Mouse (Mus musculus): Measurements from ENCODE around the gene D5Ertd579e. TPM values are rescaled to one million over a fixed set of nuclear protein-coding genes. Genes with fewer than 3 reads are reported as not detected.

Gene D5Ertd579e
- polyA plus RNA-seq, 1 experiment from 2014 or later: 33.2 TPM

DNA sequence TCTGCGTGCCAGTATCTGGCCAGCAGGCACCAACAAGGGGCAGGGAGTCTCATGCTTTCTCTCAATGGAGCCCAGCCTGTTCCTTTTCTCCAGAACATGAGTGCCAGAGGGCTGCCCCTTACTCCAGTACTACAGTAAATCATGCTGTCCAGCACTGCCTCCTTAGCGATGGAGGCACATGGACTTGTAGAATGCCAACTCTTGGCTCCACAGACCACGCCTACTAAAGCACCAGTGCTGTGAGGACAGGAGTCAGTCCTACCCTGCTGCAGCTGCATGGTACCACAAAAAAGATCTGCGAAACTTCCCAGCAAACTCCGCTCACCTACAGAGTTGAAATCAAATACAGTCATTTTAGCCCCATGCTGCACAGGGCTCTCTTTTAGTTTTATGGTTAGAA, 72.2 kb downstream of the D5Ertd579e start:
- ATAC-seq (ENCODE audit: insufficient number of reproducible peaks, insufficient read depth, low FRiP score, low read depth): no peak
- no peak overlapping the region for H3K4me3 ChIP-seq (ENCODE audit: control insufficient read depth in 1 of 2, insufficient read depth in 1 of 2, low read depth in 1 of 2, low read length in 2 of 2)
- peaks cover 8 to 45% of the 10 kb centered on the region in 2 experiments for H3K4me1 ChIP-seq (ENCODE audit: control insufficient read depth in 2 of 2, insufficient read depth in 2 of 2, low read length in 2 of 2)
- 90% methylated on average over 5 of the region's 5 CpGs for WGBS
- no peak overlapping the region for H3K27ac ChIP-seq (replicated peaks in 1 of 2; ENCODE audit: control insufficient read depth in 1 of 2, insufficient read depth in 1 of 2, low read depth in 2 of 2, low read length in 2 of 2)
- H3K27me3 ChIP-seq (ENCODE audit: control insufficient read depth, insufficient read depth, low read length): no peaks in the 10 kb centered on the region
- H3K9ac ChIP-seq (ENCODE audit: low read length): no peak overlapping the region
- H3K9me3 ChIP-seq (ENCODE audit: control insufficient read depth, low read length): no peaks in the 10 kb centered on the region
- no peak overlapping the region for H3K4me2 ChIP-seq (ENCODE audit: low read length)
- H3K36me3 ChIP-seq (ENCODE audit: control insufficient read depth, insufficient read depth, low read length): peaks cover 15% of the 10 kb centered on the region

DNA sequence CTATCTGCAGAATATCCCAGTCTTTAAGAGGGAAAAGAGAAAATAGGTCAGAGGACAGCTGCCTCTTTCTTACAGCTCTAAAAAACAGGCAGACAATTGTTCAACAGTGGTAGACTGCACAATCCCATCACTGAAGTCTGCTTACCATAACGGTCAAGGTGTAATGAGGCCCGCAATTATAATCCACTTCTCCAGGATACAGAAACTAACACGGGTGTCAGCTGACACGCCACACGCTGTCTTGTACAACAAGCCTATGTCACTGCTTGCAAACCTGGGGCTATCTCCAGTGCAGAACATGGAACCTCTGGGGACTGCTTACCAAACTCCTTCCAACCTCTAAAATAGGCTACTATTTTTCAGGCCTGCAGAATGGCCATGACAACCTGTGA, 74.8 kb downstream of the D5Ertd579e start:
- no peak for ATAC-seq (ENCODE audit: insufficient number of reproducible peaks, insufficient read depth, low FRiP score, low read depth)
- no peaks in the 10 kb centered on the region for H3K27me3 ChIP-seq (ENCODE audit: control insufficient read depth, insufficient read depth, low read length)
- peak overlapping the region; percentile 44 for H3K9ac ChIP-seq (ENCODE audit: low read length)
- 32% methylated on average over 5 of the region's 5 CpGs for WGBS
- H3K4me3 ChIP-seq (ENCODE audit: control insufficient read depth in 1 of 2, insufficient read depth in 1 of 2, low read depth in 1 of 2, low read length in 2 of 2): peak overlapping the region; percentile 10 to 12; a peak in 3 of 4 replicates
- peak overlapping the region; percentile 59 for H3K4me2 ChIP-seq (ENCODE audit: low read length)
- peaks cover 29% of the 10 kb centered on the region for H3K36me3 ChIP-seq (ENCODE audit: control insufficient read depth, insufficient read depth, low read length)
- H3K4me1 ChIP-seq (ENCODE audit: control insufficient read depth in 2 of 2, insufficient read depth in 2 of 2, low read length in 2 of 2): peaks cover 8 to 45% of the 10 kb centered on the region in 2 experiments
- peak overlapping the region; percentile 89 to 93 for H3K27ac ChIP-seq (replicated peaks in 1 of 2; ENCODE audit: control insufficient read depth in 1 of 2, insufficient read depth in 1 of 2, low read depth in 2 of 2, low read length in 2 of 2)
- H3K9me3 ChIP-seq (ENCODE audit: control insufficient read depth, low read length): no peaks in the 10 kb centered on the region

DNA sequence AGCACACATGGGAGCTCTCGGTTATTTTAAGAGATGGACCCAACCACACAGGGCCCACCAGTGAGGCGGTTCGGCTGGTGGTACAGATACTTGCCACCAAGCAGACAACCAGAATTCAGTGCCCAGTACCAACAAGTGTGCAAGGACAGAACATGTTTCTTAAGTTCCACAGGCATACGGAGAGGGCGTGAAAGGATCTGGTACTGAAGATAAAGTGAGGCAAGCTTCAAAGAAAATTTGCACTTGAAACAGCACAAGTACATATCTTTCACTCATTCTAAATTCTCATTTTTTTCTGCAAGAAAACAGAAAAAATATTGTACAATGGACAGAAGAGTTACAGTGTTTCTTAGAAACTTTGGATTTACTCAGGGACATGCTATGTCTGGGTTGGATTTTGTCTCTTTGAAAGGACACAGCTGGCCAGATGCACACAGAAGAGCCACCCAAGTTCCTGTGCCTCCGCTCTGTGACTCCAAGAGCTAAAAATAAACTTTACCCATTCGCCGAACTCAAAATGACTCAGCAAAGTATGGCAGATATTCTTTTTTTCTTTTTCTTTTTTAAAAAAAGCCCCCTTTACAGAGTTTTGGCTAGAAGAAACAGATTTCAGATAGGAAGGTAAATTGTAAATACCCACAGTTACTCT, 75.3 kb downstream of the D5Ertd579e start:
- Histone ChIP-seq H3K36me3 (ENCODE audit: control insufficient read depth, insufficient read depth, low read length) (peaks cover 34% of the 10 kb centered on the region), H3K27me3 (ENCODE audit: control insufficient read depth, insufficient read depth, low read length) (no peaks in the 10 kb centered on the region), H3K9me3 (ENCODE audit: control insufficient read depth, low read length) (no peaks in the 10 kb centered on the region), H3K4me1 (ENCODE audit: control insufficient read depth in 2 of 2, insufficient read depth in 2 of 2, low read length in 2 of 2) (peaks cover 8 to 45% of the 10 kb centered on the region in 2 experiments), H3K27ac (replicated peaks in 1 of 2; ENCODE audit: control insufficient read depth in 1 of 2, insufficient read depth in 1 of 2, low read depth in 2 of 2, low read length in 2 of 2) (peak overlapping the region; percentile 89 to 93), H3K4me3 (ENCODE audit: control insufficient read depth in 1 of 2, insufficient read depth in 1 of 2, low read depth in 1 of 2, low read length in 2 of 2) (peak overlapping the region in 1 of 2 experiments; percentile 12; a peak in 1 of 4 replicates), H3K9ac (ENCODE audit: low read length) (peak overlapping the region; percentile 47; the same call in 1 of the 2 replicates), H3K4me2 (ENCODE audit: low read length) (peak overlapping the region; percentile 59)
- WGBS: 24% methylated on average over 8 of the region's 8 CpGs
- no peak for ATAC-seq (ENCODE audit: insufficient number of reproducible peaks, insufficient read depth, low FRiP score, low read depth)

DNA sequence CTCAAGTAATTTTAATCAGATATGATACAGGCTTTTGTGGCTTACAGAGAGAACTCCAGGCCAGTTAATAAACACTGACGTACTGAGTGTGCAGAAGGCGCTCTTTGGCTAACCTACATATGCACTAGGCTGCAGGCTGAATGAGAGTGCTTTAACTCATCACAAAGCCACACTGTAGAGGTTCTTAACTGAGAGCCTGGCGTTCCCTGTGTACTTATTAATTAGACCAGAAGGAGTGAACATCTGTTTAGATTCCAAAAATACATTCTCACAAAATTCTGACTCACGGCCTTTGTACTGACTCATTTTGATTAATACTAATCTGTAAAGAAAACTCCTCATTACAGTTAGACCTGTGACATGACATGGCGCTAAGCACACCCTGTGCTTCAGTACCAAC, 76.9 kb downstream of the D5Ertd579e start:
- Histone ChIP-seq H3K27ac (replicated peaks in 1 of 2; ENCODE audit: control insufficient read depth in 1 of 2, insufficient read depth in 1 of 2, low read depth in 2 of 2, low read length in 2 of 2) (no peak overlapping the region), H3K4me2 (ENCODE audit: low read length) (no peak overlapping the region), H3K9me3 (ENCODE audit: control insufficient read depth, low read length) (no peaks in the 10 kb centered on the region), H3K9ac (ENCODE audit: low read length) (no peak overlapping the region), H3K4me1 (ENCODE audit: control insufficient read depth in 2 of 2, insufficient read depth in 2 of 2, low read length in 2 of 2) (peaks cover 8 to 40% of the 10 kb centered on the region in 2 experiments), H3K27me3 (ENCODE audit: control insufficient read depth, insufficient read depth, low read length) (no peaks in the 10 kb centered on the region), H3K4me3 (ENCODE audit: control insufficient read depth in 1 of 2, insufficient read depth in 1 of 2, low read depth in 1 of 2, low read length in 2 of 2) (no peak overlapping the region), H3K36me3 (ENCODE audit: control insufficient read depth, insufficient read depth, low read length) (peaks cover 51% of the 10 kb centered on the region)
- 87% methylated on average over 5 of the region's 5 CpGs for WGBS
- no peak for ATAC-seq (ENCODE audit: insufficient number of reproducible peaks, insufficient read depth, low FRiP score, low read depth)

DNA sequence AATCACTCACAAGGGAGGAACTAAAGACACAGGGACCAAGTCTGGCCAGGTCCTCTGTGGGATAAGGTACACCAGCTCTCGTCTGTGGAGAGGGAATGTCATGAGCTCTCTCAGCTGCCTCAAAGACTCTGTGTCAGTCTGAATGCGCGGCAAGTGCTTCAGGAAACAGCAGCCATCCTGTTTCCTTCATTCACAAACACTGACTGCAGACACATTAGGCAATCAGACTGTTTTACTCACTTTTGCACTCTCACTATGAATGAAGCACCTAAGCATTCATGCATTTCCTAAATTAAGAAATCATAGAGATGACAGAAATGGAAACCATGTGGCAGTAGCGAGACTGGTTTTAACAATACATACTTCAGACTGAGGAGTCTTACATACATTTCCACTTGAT, 77.5 kb downstream of the D5Ertd579e start:
- 58% methylated on average over 4 of the region's 4 CpGs for WGBS
- H3K27me3 ChIP-seq (ENCODE audit: control insufficient read depth, insufficient read depth, low read length): no peaks in the 10 kb centered on the region
- H3K4me1 ChIP-seq (ENCODE audit: control insufficient read depth in 2 of 2, insufficient read depth in 2 of 2, low read length in 2 of 2): peaks cover 8 to 40% of the 10 kb centered on the region in 2 experiments
- no peak for ATAC-seq (ENCODE audit: insufficient number of reproducible peaks, insufficient read depth, low FRiP score, low read depth)
- H3K9ac ChIP-seq (ENCODE audit: low read length): no peak overlapping the region
- no peak overlapping the region for H3K4me3 ChIP-seq (ENCODE audit: control insufficient read depth in 1 of 2, insufficient read depth in 1 of 2, low read depth in 1 of 2, low read length in 2 of 2)
- H3K9me3 ChIP-seq (ENCODE audit: control insufficient read depth, low read length): no peaks in the 10 kb centered on the region
- peaks cover 56% of the 10 kb centered on the region for H3K36me3 ChIP-seq (ENCODE audit: control insufficient read depth, insufficient read depth, low read length)
- H3K4me2 ChIP-seq (ENCODE audit: low read length): no peak overlapping the region
- H3K27ac ChIP-seq (replicated peaks in 1 of 2; ENCODE audit: control insufficient read depth in 1 of 2, insufficient read depth in 1 of 2, low read depth in 2 of 2, low read length in 2 of 2): no peak overlapping the region

DNA sequence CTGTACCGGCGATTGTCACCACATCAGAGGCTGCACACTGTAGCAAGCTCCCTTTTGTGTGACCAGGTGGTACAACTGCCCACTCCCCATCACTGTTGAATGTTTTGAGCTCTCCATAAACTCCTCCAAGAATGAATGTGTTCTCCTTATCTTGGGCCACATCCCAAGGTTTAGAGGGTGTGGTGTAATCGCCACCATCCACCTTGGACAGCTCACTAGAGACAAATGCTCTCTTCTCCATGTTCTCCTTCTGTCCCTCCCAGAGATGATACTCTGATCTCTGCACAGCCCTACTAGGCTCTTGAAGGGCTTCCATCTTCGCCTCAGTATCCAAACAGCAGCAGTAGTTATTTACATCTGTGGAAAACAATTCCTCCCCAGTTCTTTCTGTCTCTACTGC, 81.7 kb downstream of the D5Ertd579e start:
- H3K4me3 ChIP-seq (ENCODE audit: control insufficient read depth in 1 of 2, insufficient read depth in 1 of 2, low read depth in 1 of 2, low read length in 2 of 2): no peak overlapping the region
- no peak for ATAC-seq (ENCODE audit: insufficient number of reproducible peaks, insufficient read depth, low FRiP score, low read depth)
- H3K4me1 ChIP-seq (ENCODE audit: control insufficient read depth in 2 of 2, insufficient read depth in 2 of 2, low read length in 2 of 2): peaks cover 0 to 4% of the 10 kb centered on the region in 2 experiments; a peak in 2 of 4 replicates

DNA sequence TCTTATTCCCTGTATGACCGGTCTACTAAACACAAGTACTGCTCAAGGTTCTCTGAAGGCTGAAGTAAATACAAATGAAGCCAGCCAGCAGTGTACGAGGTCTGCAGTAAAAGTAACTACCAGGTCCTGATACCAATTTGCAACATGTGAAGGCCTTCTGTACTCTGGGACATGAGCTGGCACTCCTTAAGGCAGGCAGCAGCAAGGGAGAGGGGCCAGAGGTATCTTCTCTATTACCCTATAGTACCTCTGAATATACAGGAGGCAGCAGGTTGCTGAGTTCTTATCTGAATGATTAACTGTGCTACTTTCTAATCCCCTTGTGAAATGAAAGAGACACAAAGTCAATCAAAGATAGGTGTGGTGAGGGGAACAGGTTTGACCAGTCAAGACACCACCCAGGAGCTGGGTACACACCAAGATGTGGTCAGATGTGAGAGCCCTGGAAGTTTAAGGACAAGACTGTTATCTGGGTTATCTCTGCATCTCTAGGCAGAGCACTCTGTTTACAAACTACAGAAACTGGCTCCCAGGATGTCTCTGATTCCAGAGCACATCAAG, 86.8 kb downstream of the D5Ertd579e start:
- 86% methylated on average over 2 of the region's 2 CpGs for WGBS
- Histone ChIP-seq H3K4me3 (ENCODE audit: control insufficient read depth in 1 of 2, insufficient read depth in 1 of 2, low read depth in 1 of 2, low read length in 2 of 2) (no peak overlapping the region), H3K36me3 (ENCODE audit: control insufficient read depth, insufficient read depth, low read length) (peaks cover 94% of the 10 kb centered on the region), H3K9ac (ENCODE audit: low read length) (no peak overlapping the region), H3K4me2 (ENCODE audit: low read length) (no peak overlapping the region), H3K27ac (replicated peaks in 1 of 2; ENCODE audit: control insufficient read depth in 1 of 2, insufficient read depth in 1 of 2, low read depth in 2 of 2, low read length in 2 of 2) (no peak overlapping the region), H3K9me3 (ENCODE audit: control insufficient read depth, low read length) (no peaks in the 10 kb centered on the region), H3K27me3 (ENCODE audit: control insufficient read depth, insufficient read depth, low read length) (no peaks in the 10 kb centered on the region), H3K4me1 (ENCODE audit: control insufficient read depth in 2 of 2, insufficient read depth in 2 of 2, low read length in 2 of 2) (no peaks in the 10 kb centered on the region)
- ATAC-seq (ENCODE audit: insufficient number of reproducible peaks, insufficient read depth, low FRiP score, low read depth): no peak

More for the DNA sequence above, 81.7 kb downstream of the D5Ertd579e start:
- Histone ChIP-seq H3K4me2 (ENCODE audit: low read length) (no peak overlapping the region), H3K9me3 (ENCODE audit: control insufficient read depth, low read length) (no peaks in the 10 kb centered on the region), H3K27me3 (ENCODE audit: control insufficient read depth, insufficient read depth, low read length) (no peaks in the 10 kb centered on the region), H3K27ac (replicated peaks in 1 of 2; ENCODE audit: control insufficient read depth in 1 of 2, insufficient read depth in 1 of 2, low read depth in 2 of 2, low read length in 2 of 2) (no peak overlapping the region), H3K9ac (ENCODE audit: low read length) (no peak overlapping the region), H3K36me3 (ENCODE audit: control insufficient read depth, insufficient read depth, low read length) (peaks cover 97% of the 10 kb centered on the region)
- 93% methylated on average over 4 of the region's 4 CpGs for WGBS
